Mouse (Mus musculus): Measurements from ENCODE around the gene Kcnj3. TPM values are rescaled to one million over a fixed set of nuclear protein-coding genes. Genes with fewer than 3 reads are reported as not detected.

The Kcnj3 gene
- total and polyA plus RNA-seq, 2 experiments from 2014 or later: 5.9 to 22.1 TPM

DNA sequence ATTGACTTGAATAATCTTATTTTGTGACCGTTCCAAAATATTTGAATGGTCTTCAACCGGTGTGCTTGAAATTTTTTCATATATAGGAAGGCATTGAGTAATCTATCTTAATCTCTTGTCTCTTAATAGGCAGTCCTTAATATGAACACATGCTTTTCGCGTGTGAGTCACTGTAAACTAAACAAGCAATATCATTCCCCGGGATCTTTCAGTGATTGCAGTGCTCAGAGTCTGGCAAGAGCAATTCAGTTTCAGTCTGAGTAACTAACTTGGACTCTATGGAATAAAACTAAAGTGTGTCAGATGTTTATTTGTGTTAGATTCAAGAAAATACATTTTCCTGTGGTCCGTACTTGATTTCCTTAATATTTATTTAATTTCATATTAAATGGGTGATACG is 133.5 kb downstream of the Kcnj3 start:
- no peak for DNase-seq
- H3K4me2 ChIP-seq (ENCODE audit: low read depth): no peak overlapping the region
- 92% methylated on average over 7 of the region's 7 CpGs for WGBS
- no peak for ATAC-seq
- H3K9me3 ChIP-seq (ENCODE audit: low read length): no peaks in the 10 kb centered on the region
- no peak overlapping the region for H3K9ac ChIP-seq
- TF ChIP-seq CTCF (IDR thresholded peaks at IDR 0.05; ENCODE audit: low read depth): no peak
- H3K27me3 ChIP-seq (ENCODE audit: insufficient read depth, low read length): no peaks in the 10 kb centered on the region
- H3K4me1 ChIP-seq (ENCODE audit: insufficient read depth): no peaks in the 10 kb centered on the region
- H3K4me3 ChIP-seq (ENCODE audit: low read depth, low read length): no peak overlapping the region
- H3K27ac ChIP-seq (ENCODE audit: low read depth, low read length): no peak overlapping the region
- no peaks in the 10 kb centered on the region for H3K36me3 ChIP-seq (ENCODE audit: insufficient read depth)

DNA sequence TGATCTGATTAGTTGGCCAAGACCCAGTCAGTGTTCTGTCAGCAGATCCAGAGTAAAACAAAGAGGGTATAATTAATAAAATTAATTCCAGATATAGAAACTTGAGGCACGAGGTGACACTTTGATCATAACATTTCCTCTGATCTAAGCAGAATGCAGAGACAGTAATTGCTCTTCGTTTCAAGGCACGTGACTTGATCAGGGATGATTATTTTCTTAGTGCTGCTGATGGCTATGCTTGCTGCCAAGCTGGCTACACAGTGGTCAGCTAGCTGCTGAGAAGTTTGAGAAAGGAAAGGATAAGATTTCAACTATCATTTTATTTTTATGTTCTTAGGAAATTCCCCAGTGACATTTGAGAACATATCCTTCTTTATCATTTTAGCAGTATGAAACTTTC is 135.7 kb downstream of the Kcnj3 start:
- DNase-seq: no peak
- Histone ChIP-seq H3K9me3 (ENCODE audit: low read length) (no peaks in the 10 kb centered on the region), H3K4me2 (ENCODE audit: low read depth) (no peak overlapping the region), H3K4me1 (ENCODE audit: insufficient read depth) (no peaks in the 10 kb centered on the region), H3K27ac (ENCODE audit: low read depth, low read length) (no peak overlapping the region), H3K36me3 (ENCODE audit: insufficient read depth) (no peaks in the 10 kb centered on the region), H3K4me3 (ENCODE audit: low read depth, low read length) (no peak overlapping the region), H3K27me3 (ENCODE audit: insufficient read depth, low read length) (no peaks in the 10 kb centered on the region), H3K9ac (no peak overlapping the region)
- ATAC-seq: no peak
- WGBS: 50% methylated on average over 3 of the region's 3 CpGs
- TF ChIP-seq CTCF (IDR thresholded peaks at IDR 0.05; ENCODE audit: low read depth): no peak

DNA sequence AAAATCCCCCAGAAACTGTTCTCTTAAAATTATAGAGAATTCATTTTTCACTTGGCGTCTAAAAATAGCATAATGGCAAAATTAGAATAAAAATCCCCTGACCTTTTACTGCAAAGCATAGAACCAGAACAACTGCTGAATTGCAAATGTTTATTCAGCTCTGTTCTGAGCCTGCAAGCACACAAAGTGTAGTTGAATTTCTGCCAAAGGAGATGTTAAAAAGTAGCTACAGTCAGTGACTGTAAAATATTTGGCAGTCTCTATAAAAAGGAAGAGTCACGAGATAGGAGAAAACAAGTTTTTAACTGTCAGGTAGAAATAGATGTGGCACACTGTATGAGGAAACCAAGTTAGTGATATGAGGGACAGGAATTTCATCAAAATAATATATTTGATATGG is 144.5 kb downstream of the Kcnj3 start:
- no peak overlapping the region for H3K9ac ChIP-seq
- 21% methylated on average over 2 of the region's 2 CpGs for WGBS
- DNase-seq (no peak), ATAC-seq (0 out of 2 replicates have a peak, but pooled peaks have one; percentile 12)
- no peaks in the 10 kb centered on the region for H3K36me3 ChIP-seq (ENCODE audit: insufficient read depth)
- no peaks in the 10 kb centered on the region; the same call in 1 of the 2 replicates for H3K4me1 ChIP-seq (ENCODE audit: insufficient read depth)
- H3K4me2 ChIP-seq (ENCODE audit: low read depth): no peak overlapping the region
- no peak overlapping the region for H3K27ac ChIP-seq (ENCODE audit: low read depth, low read length)
- H3K27me3 ChIP-seq (ENCODE audit: insufficient read depth, low read length): no peaks in the 10 kb centered on the region
- no peak for TF ChIP-seq CTCF (IDR thresholded peaks at IDR 0.05; ENCODE audit: low read depth)
- H3K4me3 ChIP-seq (ENCODE audit: low read depth, low read length): no peak overlapping the region
- H3K9me3 ChIP-seq (ENCODE audit: low read length): no peaks in the 10 kb centered on the region

DNA sequence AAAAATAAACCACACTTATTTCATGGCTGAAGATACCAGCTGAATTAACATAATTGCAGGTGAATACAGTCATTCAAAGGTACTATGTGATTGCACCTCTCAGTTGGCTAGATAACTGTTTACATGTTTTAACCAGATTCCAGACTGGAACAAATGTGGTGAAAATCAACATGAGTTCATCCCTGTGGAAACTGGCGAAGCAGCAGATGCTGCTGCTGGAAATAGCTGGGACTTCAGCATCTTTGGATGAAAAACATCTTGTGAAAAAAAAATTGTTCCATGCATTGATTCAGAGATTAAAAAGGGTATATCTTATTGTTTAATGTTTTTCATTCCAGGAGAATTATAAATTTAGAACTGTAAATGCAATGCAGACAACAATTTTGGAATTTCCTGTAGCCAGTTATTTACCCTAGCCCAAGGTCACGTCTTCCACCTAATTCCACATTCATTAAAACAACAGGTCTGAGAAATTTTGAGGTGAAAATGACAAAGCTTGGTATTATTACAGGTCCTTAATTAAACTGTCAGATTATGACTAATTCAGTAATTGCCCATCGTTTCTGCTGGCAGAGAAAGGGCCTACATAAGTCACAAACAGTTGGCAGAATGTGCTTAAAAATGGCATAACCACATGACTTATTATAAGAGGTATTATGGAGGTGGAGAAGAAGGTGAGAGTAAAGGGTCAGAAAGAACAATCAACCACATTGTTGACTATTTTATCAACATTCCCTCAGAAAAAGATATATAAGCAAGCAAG is 155.6 kb downstream of the Kcnj3 start:
- 51% methylated on average over 3 of the region's 3 CpGs for WGBS
- Histone ChIP-seq H3K27ac (ENCODE audit: low read depth, low read length) (no peak overlapping the region), H3K4me3 (ENCODE audit: low read depth, low read length) (no peak overlapping the region), H3K4me1 (ENCODE audit: insufficient read depth) (no peaks in the 10 kb centered on the region), H3K4me2 (ENCODE audit: low read depth) (no peak overlapping the region), H3K36me3 (ENCODE audit: insufficient read depth) (no peaks in the 10 kb centered on the region), H3K27me3 (ENCODE audit: insufficient read depth, low read length) (no peaks in the 10 kb centered on the region), H3K9me3 (ENCODE audit: low read length) (no peaks in the 10 kb centered on the region), H3K9ac (no peak overlapping the region)
- no peak for ATAC-seq
- no peak for TF ChIP-seq CTCF (IDR thresholded peaks at IDR 0.05; ENCODE audit: low read depth)
- peak; percentile 16 for DNase-seq

Measured in forebrain, postnatal 0 days (tissue).